Mouse (Mus musculus) MEL (cell line): ENCODE measurements at regions not wholly inside any gene's neighbourhood (a gene's known extent, or its start where the extent isn't known, plus 50 kb on each side); places are given as distances from the start of the nearest gene placed in this dataset.

ENCODE experiments used
- DNase-seq: peaks from one replicate; pipeline ENCODE4 v3.0.0; 2011; ENCODE audit warnings: low read depth, low spot score
- H3K27ac ChIP-seq: 2 replicates; pipeline ENCODE4 v1.5.1; 2012; ENCODE audit warnings: low read depth, mild to moderate bottlenecking, control low read depth, low read length, moderate library complexity; ENCODE audit not compliant: control insufficient read depth
- H3K27me3 ChIP-seq, 2 experiments: fragments of 150-350 bp in 1 of 2; sonication (generic) in 1 of 2; 2 replicates each; pipeline ENCODE4 v1.6.1; 2012; ENCODE audit warnings: low read length in 2 of 2, mild to moderate bottlenecking in 2 of 2, improper control_type of control experiment in 1 of 2, moderate library complexity in 1 of 2; ENCODE audit not compliant: insufficient read depth in 2 of 2, control insufficient read depth in 1 of 2
- H3K36me3 ChIP-seq, 2 experiments: 2 replicates each; pipeline ENCODE4 v1.6.1; 2012 to 2014; ENCODE audit warnings: low read length in 2 of 2, improper control_type of control experiment in 1 of 2, inconsistent platforms in 1 of 2, mild to moderate bottlenecking in 1 of 2; ENCODE audit not compliant: insufficient read depth in 2 of 2, control insufficient read depth in 1 of 2
- H3K4me1 ChIP-seq, 2 experiments: fragments of 150-350 bp in 1 of 2; sonication (generic) in 1 of 2; 2 replicates each; pipeline ENCODE4 v1.6.1; 2012; ENCODE audit warnings: low read length in 2 of 2, improper control_type of control experiment in 1 of 2, mild to moderate bottlenecking in 1 of 2; ENCODE audit not compliant: insufficient read depth in 2 of 2, control insufficient read depth in 1 of 2
- H3K4me3 ChIP-seq, 2 experiments: fragments of 150-350 bp in 1 of 2; sonication (generic) in 1 of 2; 2 replicates each; pipeline ENCODE4 v1.5.1; 2012; ENCODE audit warnings: low read depth in 2 of 2, low read length in 2 of 2, mild to moderate bottlenecking in 2 of 2, moderate library complexity in 2 of 2, control low read depth in 1 of 2, improper control_type of control experiment in 1 of 2; ENCODE audit not compliant: control insufficient read depth in 1 of 2, insufficient read depth in 1 of 2
- H3K79me2 ChIP-seq: 2 replicates; pipeline ENCODE4 v1.6.1; 2012; ENCODE audit warnings: mild to moderate bottlenecking, low read length, moderate library complexity; ENCODE audit not compliant: control insufficient read depth, poor library complexity, insufficient read depth
- H3K9ac ChIP-seq: 2 replicates; pipeline ENCODE4 v1.6.1; 2012; ENCODE audit warnings: low read depth, mild to moderate bottlenecking, control low read depth, low read length, moderate library complexity; ENCODE audit not compliant: control insufficient read depth, poor library complexity, severe bottlenecking
- H3K9me3 ChIP-seq: fragments of 150-350 bp; sonication (generic); replicated peaks from 2 replicates; pipeline ENCODE4 v1.6.1; 2012; ENCODE audit warnings: mild to moderate bottlenecking, low read length, improper control_type of control experiment, moderate library complexity; ENCODE audit not compliant: insufficient read depth
- BHLHE40 ChIP-seq: IDR thresholded peaks from 2 replicates; pipeline ENCODE4 v1.6.1; 2012; ENCODE audit warnings: low read depth, mild to moderate bottlenecking, inconsistent platforms, low read length, improper control_type of control experiment, borderline replicate concordance
- CHD2 ChIP-seq: IDR thresholded peaks from 2 replicates; pipeline ENCODE4 v1.6.1; 2011; ENCODE audit warnings: low read length, improper control_type of control experiment
- CTCF ChIP-seq, 3 experiments: IDR thresholded peaks in 2 of 3; conservative IDR thresholded peaks in 1 of 3; 2 replicates each; pipeline ENCODE4 v1.5.1; 2011 to 2012; ENCODE audit warnings: low read length in 3 of 3, low read depth in 2 of 3, mild to moderate bottlenecking in 2 of 3, improper control_type of control experiment in 1 of 3, inconsistent platforms in 1 of 3, mixed read lengths in 1 of 3, moderate library complexity in 1 of 3; ENCODE audit not compliant: control insufficient read depth in 1 of 3, insufficient read depth in 1 of 3, poor library complexity in 1 of 3, severe bottlenecking in 1 of 3
- ELF1 ChIP-seq: IDR thresholded peaks from 2 replicates; pipeline ENCODE4 v1.6.1; 2014; ENCODE audit warnings: low read depth, mild to moderate bottlenecking, inconsistent platforms, low read length, improper control_type of control experiment, moderate library complexity
- ETS1 ChIP-seq: IDR thresholded peaks from 2 replicates; pipeline ENCODE4 v1.6.1; 2012; ENCODE audit warnings: low read depth, mild to moderate bottlenecking, inconsistent platforms, low read length, improper control_type of control experiment, moderate library complexity
- GABPA ChIP-seq: IDR thresholded peaks from 2 replicates; pipeline ENCODE4 v1.6.1; 2012; ENCODE audit warnings: low read depth, mild to moderate bottlenecking, inconsistent platforms, low read length, improper control_type of control experiment, moderate library complexity
- JUND ChIP-seq: IDR thresholded peaks from 2 replicates; pipeline ENCODE4 v1.6.1; 2011; ENCODE audit warnings: low read depth, mild to moderate bottlenecking, improper control_type of control experiment, low read length
- MAX ChIP-seq: IDR thresholded peaks from 2 replicates; pipeline ENCODE4 v1.6.1; 2011; ENCODE audit warnings: low read length, improper control_type of control experiment
- MXI1 ChIP-seq: IDR thresholded peaks from 2 replicates; pipeline ENCODE4 v1.6.1; 2011; ENCODE audit warnings: mild to moderate bottlenecking, low read depth, low read length, improper control_type of control experiment
- MYB ChIP-seq: IDR thresholded peaks from 2 replicates; pipeline ENCODE4 v1.6.1; 2011; ENCODE audit warnings: mild to moderate bottlenecking, low read depth, low read length, improper control_type of control experiment
- SIN3A ChIP-seq: IDR thresholded peaks from 2 replicates; pipeline ENCODE4 v1.6.1; 2012; ENCODE audit warnings: low read length, improper control_type of control experiment, inconsistent platforms
- SMC3 ChIP-seq: IDR thresholded peaks from 2 replicates; pipeline ENCODE4 v1.6.1; 2011; ENCODE audit warnings: low read depth, low read length, improper control_type of control experiment
- USF1 ChIP-seq: IDR thresholded peaks from 2 replicates; pipeline ENCODE4 v1.6.1; 2014; ENCODE audit warnings: low read depth, mild to moderate bottlenecking, inconsistent platforms, low read length, improper control_type of control experiment, moderate library complexity
- ZKSCAN1 ChIP-seq: IDR thresholded peaks from 2 replicates; pipeline ENCODE4 v1.6.1; 2012; ENCODE audit warnings: low read depth, mild to moderate bottlenecking, inconsistent platforms, low read length, improper control_type of control experiment, moderate library complexity
- ZMIZ1 ChIP-seq: IDR thresholded peaks from 2 replicates; pipeline ENCODE4 v1.6.1; 2012; ENCODE audit warnings: low read depth, mild to moderate bottlenecking, inconsistent platforms, low read length, improper control_type of control experiment, moderate library complexity
- ZNF384 ChIP-seq: IDR thresholded peaks from 2 replicates; pipeline ENCODE4 v1.6.1; 2012; ENCODE audit warnings: low read depth, mild to moderate bottlenecking, inconsistent platforms, low read length, improper control_type of control experiment

- TF ChIP-seq ELF1 (no peak), CTCF (IDR thresholded peaks at IDR 0.05 in 2 of 3, conservative IDR thresholded peaks at IDR 0.05 in 1 of 3; ENCODE audit: control insufficient read depth in 1 of 3, insufficient read depth in 1 of 3, low read depth in 2 of 3, low read length in 3 of 3, poor library complexity in 1 of 3, severe bottlenecking in 1 of 3) (no peak), JUND (no peak), ZNF384 (no peak), MAX (no peak), SMC3 (no peak), CHD2 (no peak)
- Histone ChIP-seq H3K4me3 (no peak overlapping the region), H3K9ac (no peak overlapping the region), H3K27me3 (no peaks in the 10 kb centered on the region), H3K27ac (no peak overlapping the region), H3K4me1 (no peaks in the 10 kb centered on the region), H3K36me3 (no peaks in the 10 kb centered on the region), H3K9me3 (no peaks in the 10 kb centered on the region), H3K79me2 (no peaks in the 10 kb centered on the region)
- DNase-seq, result peak; percentile 1
Measured at GRCm38 (mm10) chr1:55890511-55891151, 484.9 kb downstream of the Plcl1 start.

- Histone ChIP-seq H3K27me3 (no peaks in the 10 kb centered on the region), H3K79me2 (no peaks in the 10 kb centered on the region), H3K9me3 (no peaks in the 10 kb centered on the region), H3K27ac (no peak overlapping the region), H3K36me3 (no peaks in the 10 kb centered on the region), H3K4me1 (no peaks in the 10 kb centered on the region)
- DNase-seq, result no peak
- TF ChIP-seq MXI1 (no peak), USF1 (no peak), ETS1 (no peak), BHLHE40 (no peak), ZKSCAN1 (no peak)
- TF ChIP-seq, all 39 proteins: peak for 0
- H3K4me3 ChIP-seq, result no peak overlapping the region
- no peak overlapping the region for H3K9ac ChIP-seq
Measured at GRCm38 (mm10) chr1:55891894-55892293, 486.2 kb downstream of the Plcl1 start.

GRCm38 (mm10) chr1:55897572-55897971, 491.9 kb downstream of the Plcl1 start:
- H3K27ac ChIP-seq, result no peak overlapping the region
- H3K9ac ChIP-seq, result no peak overlapping the region
- no peaks in the 10 kb centered on the region for H3K79me2 ChIP-seq

More at GRCm38 (mm10) chr1:55897572-55897971, 491.9 kb downstream of the Plcl1 start:
- H3K9me3 ChIP-seq, result no peaks in the 10 kb centered on the region
- no peaks in the 10 kb centered on the region for H3K4me1 ChIP-seq
- DNase-seq, result no peak
- TF ChIP-seq MYB (no peak), ZMIZ1 (no peak), SIN3A (no peak), GABPA (no peak)
- H3K4me3 ChIP-seq, result no peak overlapping the region
- no peaks in the 10 kb centered on the region for H3K27me3 ChIP-seq
- no peaks in the 10 kb centered on the region for H3K36me3 ChIP-seq
